Mouse (Mus musculus): ENCODE data around the gene Hoxc4.
A peak's percentile ranks its signal among the peaks of the same experiment; 100 is the strongest.

The Hoxc4 gene

GRCm38 (mm10) chr15:103042209-103042608 is 23.5 kb downstream of the Hoxc4 start:
- peak; percentile 26 for DNase-seq

DNA sequence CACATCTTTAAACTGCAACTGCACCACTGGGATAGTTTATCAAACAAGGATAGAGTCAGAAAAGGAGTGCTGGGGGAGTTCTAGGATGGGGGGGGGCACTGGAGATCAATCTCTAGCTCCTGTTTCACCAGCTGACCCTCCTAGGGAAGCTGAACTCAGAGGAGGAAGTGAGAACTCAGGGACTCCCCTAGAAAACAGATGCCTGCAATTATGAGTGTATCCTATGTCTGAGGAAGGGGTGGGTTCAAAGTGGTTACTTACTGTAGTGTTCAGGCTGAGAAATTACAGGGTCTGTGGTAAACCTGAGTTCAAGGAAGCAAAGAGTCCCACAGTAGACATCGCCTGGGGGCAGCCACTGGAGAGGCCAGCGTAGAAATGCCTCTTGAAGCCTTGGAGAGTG is 32.9 kb downstream of the Hoxc4 start:
- DNase-seq: no peak

DNA sequence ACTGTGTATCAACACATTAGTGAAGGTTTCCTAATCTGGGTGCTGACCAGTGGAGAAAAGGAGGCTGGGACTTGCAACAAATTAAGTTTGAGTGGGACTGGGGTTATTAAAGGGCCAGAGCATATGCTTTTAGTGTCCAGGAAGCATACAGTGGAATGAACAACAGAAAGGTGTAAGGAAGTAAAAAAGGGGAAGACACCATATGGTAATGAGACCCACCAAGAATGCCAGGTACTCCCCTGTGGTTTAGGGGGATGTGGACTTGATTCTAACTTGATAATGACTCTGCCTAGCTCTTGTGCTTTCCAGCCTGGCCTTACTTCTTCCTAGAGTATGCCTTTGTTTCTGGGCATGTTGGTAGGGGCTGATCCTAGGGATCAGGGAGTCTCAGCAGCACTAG is 34.5 kb downstream of the Hoxc4 start:
- DNase-seq: no peak

DNA sequence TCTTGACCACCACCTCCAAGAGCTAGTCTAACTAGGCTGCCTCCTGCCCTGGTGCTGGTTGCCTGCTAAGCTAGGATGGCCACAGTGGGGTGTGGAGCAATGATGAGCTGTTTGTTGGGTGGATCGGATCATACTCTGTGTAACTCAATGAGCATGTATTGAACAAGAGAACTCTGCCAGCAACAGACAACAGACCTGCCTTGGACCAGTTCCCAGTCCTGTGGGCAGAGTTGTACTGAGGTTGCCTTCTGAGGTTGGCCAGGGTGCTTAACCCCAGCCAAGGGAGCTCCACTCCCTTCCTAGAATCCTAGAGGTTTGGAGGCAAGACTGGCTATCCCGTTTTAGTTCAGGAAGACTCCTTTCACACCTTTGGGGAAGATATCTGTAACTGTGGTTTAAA is 37.7 kb downstream of the Hoxc4 start:
- DNase-seq: no peak

GRCm38 (mm10) chr15:103058715-103059114 is 40.0 kb downstream of the Hoxc4 start:
- DNase-seq: no peak

GRCm38 (mm10) chr15:103059393-103059992 is 40.8 kb downstream of the Hoxc4 start:
- no peak for DNase-seq

DNA sequence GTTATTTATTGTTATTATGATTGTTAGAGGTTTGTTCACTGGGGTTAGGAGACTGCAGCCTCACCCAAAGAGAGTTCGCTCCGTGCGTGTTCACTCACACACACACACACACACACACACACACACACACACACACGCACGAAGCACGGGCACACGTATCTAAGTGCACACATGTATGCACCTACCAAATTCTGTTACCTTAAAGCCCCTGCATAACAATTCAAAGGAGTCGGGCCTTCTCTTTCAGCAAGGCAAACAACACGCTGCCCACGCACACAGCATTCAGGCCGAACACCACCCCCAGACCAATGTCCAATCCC is 41.2 kb downstream of the Hoxc4 start:
- no peak for DNase-seq

DNA sequence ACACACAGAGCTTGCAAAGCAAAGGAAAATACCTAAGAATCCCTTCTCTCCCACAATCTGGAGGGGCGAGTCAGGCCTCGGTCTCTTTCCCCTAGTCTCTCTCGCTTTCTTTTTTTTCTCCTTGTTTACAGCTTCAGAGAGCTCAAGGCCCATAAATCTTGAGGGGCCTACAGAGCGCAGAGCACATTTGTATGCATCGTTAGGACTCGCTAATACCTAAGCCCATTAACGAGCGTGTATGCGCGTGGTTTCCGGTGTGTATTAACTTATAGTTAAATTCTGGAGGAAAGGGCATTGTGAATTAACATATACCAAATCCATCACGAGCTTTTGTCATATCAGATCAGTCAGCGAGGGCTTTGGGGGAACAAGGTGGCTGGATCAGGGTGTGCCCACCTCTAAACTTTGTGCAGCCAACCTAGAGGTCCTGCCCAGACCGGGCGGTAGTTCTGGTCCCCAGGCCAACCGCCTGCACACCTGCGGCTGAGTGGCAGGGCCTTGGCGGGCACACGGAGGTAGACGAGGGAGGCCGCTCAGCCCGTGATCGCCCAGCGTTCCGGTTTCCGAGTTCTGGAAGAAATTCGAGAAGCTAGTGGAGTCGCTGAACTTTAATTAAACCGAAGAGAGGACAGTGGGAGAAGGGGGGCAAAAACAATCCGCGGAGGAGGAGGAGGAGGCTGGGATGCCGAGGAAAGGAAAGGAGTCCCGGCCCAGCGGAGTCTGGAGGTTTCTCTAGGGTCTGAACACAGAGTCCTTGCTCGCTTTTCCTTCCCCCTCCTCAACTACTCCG is 41.8 kb downstream of the Hoxc4 start:
- peak; percentile 82 for DNase-seq

DNA sequence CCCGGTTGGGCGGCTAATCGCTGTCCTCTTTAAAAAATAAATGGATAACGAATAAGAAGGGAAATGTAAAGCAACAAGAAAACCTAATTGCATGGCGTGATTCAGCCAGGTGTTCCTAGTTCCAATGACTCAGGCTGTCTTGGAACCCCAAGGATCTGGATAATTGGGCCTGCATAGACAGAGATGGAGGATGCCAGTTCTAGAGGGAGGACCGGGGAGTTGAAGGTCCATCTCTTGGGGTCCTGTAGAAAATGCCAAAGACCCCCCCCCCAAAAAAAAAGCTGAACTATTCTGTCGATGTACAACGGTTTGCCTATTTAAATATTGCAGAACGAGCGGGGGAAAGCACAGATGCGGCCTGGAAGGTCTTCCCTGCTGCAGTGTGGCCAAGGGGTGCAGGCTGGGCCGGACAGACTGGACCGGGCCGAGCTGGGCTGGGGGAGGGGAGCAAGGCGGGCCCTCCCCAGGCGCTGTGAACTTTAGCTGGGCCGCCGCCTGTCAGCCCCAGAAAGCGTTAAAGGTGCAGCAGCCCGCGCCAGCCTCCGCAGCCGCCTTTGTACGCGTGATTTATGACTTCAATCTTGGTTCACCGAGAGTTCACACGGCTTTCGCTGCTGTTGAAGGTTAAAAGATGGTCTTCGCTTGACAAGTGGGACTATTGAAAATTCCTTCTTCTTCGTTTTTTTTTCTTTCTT is 42.5 kb downstream of the Hoxc4 start:
- peak; percentile 83 for DNase-seq

DNA sequence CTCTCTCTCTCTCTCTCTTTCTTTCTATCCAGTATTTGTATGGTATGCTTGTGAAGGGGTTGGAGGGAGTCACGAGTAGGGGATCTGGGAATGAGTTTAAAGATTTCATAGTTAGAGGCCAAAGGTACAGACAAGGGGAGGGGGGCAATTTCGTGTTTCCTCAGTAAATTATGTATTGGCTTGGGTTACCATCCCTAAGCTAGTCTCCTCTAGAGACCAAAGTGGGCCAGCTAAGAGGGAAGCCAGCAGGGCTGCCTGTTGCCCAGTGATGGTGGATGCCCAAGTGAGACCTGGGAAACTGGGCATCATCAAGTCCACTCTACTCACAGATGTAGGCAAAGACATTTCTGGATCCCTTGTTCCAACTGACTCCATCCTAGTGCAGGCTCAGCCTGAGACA is 43.3 kb downstream of the Hoxc4 start:
- DNase-seq: no peak

- DNase-seq: no peak
Measured at GRCm38 (mm10) chr15:103065642-103066041, 46.9 kb downstream of the Hoxc4 start.

DNA sequence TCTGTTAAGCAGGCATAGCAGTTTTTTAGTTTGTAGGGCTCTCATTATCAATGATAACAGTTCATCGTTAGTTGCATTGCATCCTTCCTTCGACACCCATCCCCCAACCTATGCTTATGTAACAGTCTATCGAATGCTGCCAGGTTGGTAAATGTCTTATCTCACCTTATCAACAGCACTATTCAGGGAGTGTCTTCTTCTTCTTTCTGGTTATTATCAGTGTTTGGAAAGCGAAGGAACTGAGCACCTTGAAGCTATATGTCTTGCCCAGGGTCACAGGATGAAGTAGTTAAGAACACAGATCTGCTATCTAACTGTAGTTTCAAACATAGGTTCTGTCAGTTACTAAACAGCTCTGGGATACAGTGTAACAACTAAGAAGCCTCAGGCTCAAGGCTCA is 49.0 kb downstream of the Hoxc4 start:
- DNase-seq: no peak

- DNase-seq: no peak
Measured at GRCm38 (mm10) chr15:103069173-103069572, 50.4 kb downstream of the Hoxc4 start.

DNA sequence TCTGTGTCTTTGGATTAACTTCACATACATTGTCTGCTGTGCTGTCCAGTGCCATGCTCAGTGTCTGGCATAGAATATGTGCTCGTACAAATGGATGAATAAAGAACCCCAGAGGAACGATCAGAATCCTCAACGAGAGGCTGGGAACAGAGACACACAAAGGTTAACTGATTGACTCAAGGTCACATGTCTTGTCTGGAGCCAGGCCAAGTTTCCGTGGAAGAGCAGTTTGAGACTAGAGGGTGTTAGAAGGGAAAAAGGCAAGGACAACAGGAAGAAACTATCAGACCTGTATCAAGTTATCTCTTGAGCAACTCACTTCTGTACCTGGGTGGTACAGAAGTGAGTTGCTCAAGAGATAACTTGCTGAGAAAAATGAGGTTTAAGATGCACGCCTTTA is 52.5 kb downstream of the Hoxc4 start:
- DNase-seq: peak; percentile 55

DNA sequence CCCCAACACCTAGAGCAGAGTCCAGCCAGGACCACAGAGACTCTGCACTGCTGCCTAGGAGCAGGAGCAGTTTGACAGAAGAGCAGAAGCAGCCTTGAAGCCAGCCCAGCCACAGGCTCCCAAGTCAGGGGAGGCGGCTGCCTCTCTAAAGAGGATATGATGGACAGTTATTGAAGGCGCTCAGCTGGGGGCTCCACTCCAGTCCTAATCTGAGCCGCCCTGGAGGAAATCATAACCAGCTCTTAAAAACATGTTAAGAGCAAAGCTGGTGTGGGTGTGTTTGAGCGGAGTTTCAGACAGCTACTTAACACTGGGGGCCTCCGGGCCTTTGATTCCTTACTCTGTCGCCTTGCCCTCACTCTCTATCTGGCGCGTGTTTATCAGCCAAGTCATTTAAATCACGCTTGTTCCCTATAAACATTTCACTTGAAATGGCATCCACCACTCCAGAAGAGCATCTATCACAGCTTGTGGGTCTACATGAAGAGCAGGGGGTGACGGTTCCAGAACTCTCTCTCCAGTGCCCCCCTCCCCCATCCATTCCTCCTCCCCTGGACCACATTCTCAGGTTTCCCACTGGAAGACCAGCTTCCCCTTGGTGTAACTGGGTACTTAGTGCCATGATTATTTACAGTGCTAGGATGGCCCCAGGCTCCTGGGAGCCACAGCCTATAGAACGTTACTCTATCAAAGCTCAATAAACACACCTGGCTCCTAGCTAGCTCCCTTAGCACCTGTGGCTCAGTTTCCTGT is 56.1 kb downstream of the Hoxc4 start:
- DNase-seq: no peak

GRCm38 (mm10) chr15:103077673-103078072 is 58.9 kb downstream of the Hoxc4 start:
- DNase-seq: no peak

DNA sequence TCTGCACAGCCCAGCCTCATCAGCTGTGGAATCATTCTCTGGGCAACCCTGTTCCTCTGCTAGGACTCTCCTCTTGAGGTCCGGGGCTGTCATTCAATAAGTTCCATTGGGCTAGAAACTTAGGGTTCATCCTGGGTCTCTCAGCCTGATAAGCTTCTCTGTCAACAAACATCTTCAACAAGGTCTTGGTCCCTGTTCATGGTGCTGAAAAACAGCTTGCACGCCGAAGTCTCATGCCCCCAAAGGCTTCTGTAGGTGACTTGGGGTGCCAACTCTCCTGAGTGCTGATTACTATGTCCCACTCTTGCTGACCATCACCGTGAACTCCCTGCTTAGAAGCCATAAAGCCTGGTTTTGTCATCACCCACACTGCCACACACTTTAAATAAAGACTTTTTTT is 63.9 kb downstream of the Hoxc4 start:
- no peak for DNase-seq

- DNase-seq: no peak
Measured at GRCm38 (mm10) chr15:103083598-103083997, 64.9 kb downstream of the Hoxc4 start.

DNA sequence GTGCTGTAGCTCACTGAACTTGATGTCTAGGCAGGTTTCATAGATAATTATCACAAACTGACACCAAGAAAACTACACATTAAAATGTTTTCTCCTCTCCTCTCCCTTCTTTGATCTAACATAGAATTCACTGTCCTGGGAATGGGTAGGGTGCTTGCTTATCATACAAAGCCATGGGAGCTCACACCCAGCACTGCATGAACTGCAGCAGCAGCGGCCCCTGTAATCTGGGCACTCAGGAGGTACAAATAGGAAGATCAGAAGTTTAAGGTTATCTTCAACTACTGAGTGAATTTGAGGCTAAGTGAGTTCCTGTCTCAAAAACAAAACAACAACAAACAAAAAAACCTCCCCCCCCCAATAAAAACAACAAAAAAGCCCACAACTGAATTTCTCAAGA is 66.2 kb downstream of the Hoxc4 start:
- DNase-seq: no peak

GRCm38 (mm10) chr15:103085831-103086671 is 67.3 kb downstream of the Hoxc4 start:
- DNase-seq: no peak

Measured in kidney, adult 11 months (tissue).